ENCODE assay signal across 9 mouse cellular contexts in genomic region chr1:189883531-189884170, GRCm38 (mm10). TPM values are rescaled to one million over a fixed set of nuclear protein-coding genes. Genes with fewer than 3 reads are reported as not detected.
DNase-seq lines count a peak whose midpoint lies in the region; ATAC-seq and TF ChIP-seq lines count a peak whose summit lies in the region.
"Had no signal": no experiment of that assay in that cellular context is flagged by ENCODE, and none has a peak within 500 bp of the region (broad histone marks: within the 10 kb centered on the region; RNA-seq: fewer than 3 reads in every experiment).

No protein-coding gene starts in this region.

- H3K4me2 ChIP-seq in liver, embryonic 13.5 days, result no peak overlapping the region

- peak; percentile 73 for DNase-seq in urinary bladder, postnatal 14 days (ENCODE audit: low spot score)
- DNase-seq in urinary bladder, adult 2 months (ENCODE audit: low spot score), result no peak
- peak; percentile 42 to 53 for DNase-seq in cerebellum, adult 2 months
- peak; percentile 69 for DNase-seq in gastrocnemius, postnatal 14 days
- DNase-seq in kidney, postnatal 4 days, result peak; percentile 87 to 90
- peak; percentile 25 for DNase-seq in liver, embryonic 13.5 days
- DNase-seq in retina, postnatal 7 days (ENCODE audit: low read depth, low spot score), result peak; percentile 39
- no peak for DNase-seq in MN1 (ENCODE audit: low spot score)

- no peak overlapping the region for H3K9ac ChIP-seq in liver, embryonic 13.5 days

- TF ChIP-seq CTCF in cerebellum, adult 2 months (IDR thresholded peaks at IDR 0.05; ENCODE audit: borderline replicate concordance, insufficient read depth, low read depth, low read length), result peak; percentile 36; the same call in 1 of the 2 replicates

- H3K9me3 ChIP-seq in liver, embryonic 13.5 days (replicated peaks), result no peaks in the 10 kb centered on the region

- WGBS in cerebellum, adult 2 months, result 64% methylated on average over 18 of the region's 18 CpGs
- 54% methylated on average over 18 of the region's 18 CpGs for WGBS in liver, embryonic 13.5 days (ENCODE audit: insufficient replicate concordance)

- TF ChIP-seq POLR2A in cerebellum, adult 2 months (IDR thresholded peaks at IDR 0.05; ENCODE audit: borderline replicate concordance, insufficient read depth, low read length), result no peak

- no peak overlapping the region for H3K27ac ChIP-seq in cerebellum, adult 2 months (ENCODE audit: insufficient read depth, low read length)
- no peak overlapping the region for H3K27ac ChIP-seq in liver, embryonic 13.5 days
- H3K27ac ChIP-seq: macrophage had no signal

- no peak overlapping the region for H3K4me3 ChIP-seq in cerebellum, adult 2 months (replicated peaks; ENCODE audit: insufficient read depth, low read depth, low read length)
- no peak overlapping the region for H3K4me3 ChIP-seq in liver, embryonic 13.5 days (replicated peaks)

- H3K4me1 ChIP-seq in cerebellum, adult 2 months (ENCODE audit: control insufficient read depth, insufficient read depth, low read length), result peaks cover 48% of the 10 kb centered on the region
- peaks cover 15% of the 10 kb centered on the region for H3K4me1 ChIP-seq in liver, embryonic 13.5 days (replicated peaks)

- peaks cover 9% of the 10 kb centered on the region for H3K36me3 ChIP-seq in liver, embryonic 13.5 days

- no peak; the same call in 1 of the 2 replicates for ATAC-seq in liver, embryonic 13.5 days (ENCODE audit: low read depth)

- intact Hi-C loops in gastrocnemius, postnatal 14 days (cut with DNase I; ENCODE audit: low total_unique reads), result loop anchor here (5.0 kb wide), 1 partner anchor 181 kb away; no protein-coding TSS in a partner anchor

- H3K27me3 ChIP-seq in cerebellum, adult 2 months (ENCODE audit: control insufficient read depth, insufficient read depth, low read length), result no peaks in the 10 kb centered on the region
- no peaks in the 10 kb centered on the region for H3K27me3 ChIP-seq in liver, embryonic 13.5 days

RNA-seq across cellular contexts. Expression of gene Smyd2, which starts 38.5 kb away (rescaled TPM):
- polyA plus RNA-seq in urinary bladder, adult 2 months (2012; rRNA removed), result 60.7 and 70.8 TPM in 2 replicates
- polyA plus RNA-seq in cerebellum, adult 2 months (2012; rRNA removed), result 115 and 131 TPM in 2 replicates
- 100 to 1,000 TPM; 148 to 151 TPM for total RNA-seq in gastrocnemius, postnatal 14 days (2021)
- polyA plus RNA-seq in liver, embryonic 13.5 days (2015; fragmentation: Nextera tagmentation; extraction: Ambion mirVana), result 40.7 and 40.8 TPM in 2 replicates

Comparison
In these comparisons a context has a peak if more than half of its experiments do, and no peak if none do; other contexts are left out.
1. DNase-seq: peak in urinary bladder, postnatal 14 days (single experiment), cerebellum, adult 2 months (2 of 2), gastrocnemius, postnatal 14 days (single experiment), kidney, postnatal 4 days (2 of 2), liver, embryonic 13.5 days (single experiment) and retina, postnatal 7 days (single experiment); none in urinary bladder, adult 2 months (single experiment) and MN1 (single experiment).